Mouse (Mus musculus): Measurements from ENCODE around the gene Mx1. TPM values are rescaled to one million over a fixed set of nuclear protein-coding genes. Genes with fewer than 3 reads are reported as not detected.

Mx1 gene
- total and polyA plus RNA-seq, 2 experiments from 2014 or later, result 0.22 to 0.80 TPM

- Histone ChIP-seq H3K4me1 (ENCODE audit: control insufficient read depth, insufficient read depth) (no peaks in the 10 kb centered on the region), H3K9me3 (replicated peaks; ENCODE audit: control insufficient read depth, low read length) (no peaks in the 10 kb centered on the region), H3K36me3 (replicated peaks; ENCODE audit: control insufficient read depth, insufficient read depth, low read length) (no peaks in the 10 kb centered on the region), H3K27me3 (ENCODE audit: control insufficient read depth, insufficient read depth, low read length) (no peaks in the 10 kb centered on the region), H3K4me2 (ENCODE audit: low read depth, low read length) (no peak overlapping the region), H3K27ac (ENCODE audit: low read depth) (no peak overlapping the region), H3K4me3 (ENCODE audit: low read depth, low read length) (no peak overlapping the region), H3K9ac (replicated peaks; ENCODE audit: low read depth, low read length) (no peak overlapping the region)
- 43% methylated on average over 4 of the region's 4 CpGs for WGBS
- TF ChIP-seq EP300 (IDR thresholded peaks at IDR 0.05; ENCODE audit: low read depth), result no peak
- TF ChIP-seq CTCF (IDR thresholded peaks at IDR 0.05; ENCODE audit: low read depth), result no peak
- DNase-seq (ENCODE audit: low spot score), result peak; percentile 7
- 0 out of 2 replicates have a peak, but pooled peaks have one; percentile 17 for ATAC-seq (ENCODE audit: insufficient read depth, low read depth)
Observed at GRCm38 (mm10) chr16:97431328-97431727, 31.4 kb downstream of the Mx1 start.

DNA sequence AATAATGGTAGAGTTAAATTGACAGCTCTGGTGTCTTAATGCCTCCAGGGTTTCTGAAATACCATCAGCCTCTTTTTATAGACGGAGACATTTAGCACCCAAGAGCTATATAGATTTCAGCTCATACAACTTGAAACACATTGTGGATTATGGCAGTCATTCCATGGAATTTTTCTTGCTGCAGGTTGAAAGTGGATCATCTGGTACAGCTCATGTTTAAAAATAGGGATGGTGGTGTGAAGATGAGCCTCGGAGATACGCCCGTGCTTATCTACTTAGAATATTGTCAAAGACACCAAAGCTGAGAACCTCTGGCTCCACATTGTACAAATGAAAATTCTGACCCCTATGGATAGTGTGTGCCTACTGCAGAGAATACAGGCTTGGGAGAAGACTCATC is 32.6 kb downstream of the Mx1 start:
- H3K4me3 ChIP-seq (ENCODE audit: low read depth, low read length), result no peak overlapping the region
- 70% methylated on average over 4 of the region's 4 CpGs for WGBS
- no peak overlapping the region for H3K4me2 ChIP-seq (ENCODE audit: low read depth, low read length)
- TF ChIP-seq EP300 (IDR thresholded peaks at IDR 0.05; ENCODE audit: low read depth) (no peak), CTCF (IDR thresholded peaks at IDR 0.05; ENCODE audit: low read depth) (no peak)
- H3K27ac ChIP-seq (ENCODE audit: low read depth), result no peak overlapping the region
- no peaks in the 10 kb centered on the region for H3K4me1 ChIP-seq (ENCODE audit: control insufficient read depth, insufficient read depth)
- no peak for DNase-seq (ENCODE audit: low spot score)
- no peaks in the 10 kb centered on the region for H3K36me3 ChIP-seq (replicated peaks; ENCODE audit: control insufficient read depth, insufficient read depth, low read length)
- no peaks in the 10 kb centered on the region for H3K9me3 ChIP-seq (replicated peaks; ENCODE audit: control insufficient read depth, low read length)
- H3K9ac ChIP-seq (replicated peaks; ENCODE audit: low read depth, low read length), result no peak overlapping the region
- H3K27me3 ChIP-seq (ENCODE audit: control insufficient read depth, insufficient read depth, low read length), result no peaks in the 10 kb centered on the region
- no peak for ATAC-seq (ENCODE audit: insufficient read depth, low read depth)

- Histone ChIP-seq H3K4me3 (ENCODE audit: low read depth, low read length) (no peak overlapping the region), H3K36me3 (replicated peaks; ENCODE audit: control insufficient read depth, insufficient read depth, low read length) (no peaks in the 10 kb centered on the region), H3K4me2 (ENCODE audit: low read depth, low read length) (no peak overlapping the region), H3K27ac (ENCODE audit: low read depth) (no peak overlapping the region), H3K9me3 (replicated peaks; ENCODE audit: control insufficient read depth, low read length) (no peaks in the 10 kb centered on the region), H3K27me3 (ENCODE audit: control insufficient read depth, insufficient read depth, low read length) (no peaks in the 10 kb centered on the region), H3K4me1 (ENCODE audit: control insufficient read depth, insufficient read depth) (no peaks in the 10 kb centered on the region), H3K9ac (replicated peaks; ENCODE audit: low read depth, low read length) (no peak overlapping the region)
- ATAC-seq (ENCODE audit: insufficient read depth, low read depth) (no peak), DNase-seq (ENCODE audit: low spot score) (no peak)
- WGBS, result 70% methylated on average over 3 of the region's 3 CpGs
- TF ChIP-seq EP300 (IDR thresholded peaks at IDR 0.05; ENCODE audit: low read depth) (no peak), CTCF (IDR thresholded peaks at IDR 0.05; ENCODE audit: low read depth) (no peak)
Observed at GRCm38 (mm10) chr16:97428026-97428425, 34.7 kb downstream of the Mx1 start.

DNA sequence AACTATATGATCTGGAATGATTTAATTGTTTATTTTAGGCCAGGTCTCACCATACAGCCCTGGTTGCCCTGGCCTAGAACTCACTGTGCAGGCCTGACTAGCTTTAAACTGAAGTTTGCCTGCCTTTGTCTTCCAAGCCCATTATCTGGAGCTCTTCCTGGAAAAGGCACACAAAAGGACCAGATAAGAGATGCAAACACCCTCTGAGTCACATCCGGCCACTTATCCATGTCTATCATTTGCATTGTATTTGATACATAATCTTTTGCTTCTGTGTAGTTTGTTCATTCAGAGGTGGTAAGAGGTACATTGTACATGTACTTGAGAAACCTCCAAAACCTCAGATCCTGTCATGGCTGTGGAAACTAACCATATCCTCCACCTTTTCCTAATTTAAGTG is 39.1 kb downstream of the Mx1 start:
- no peak overlapping the region for H3K27ac ChIP-seq (ENCODE audit: low read depth)
- H3K9me3 ChIP-seq (replicated peaks; ENCODE audit: control insufficient read depth, low read length), result no peaks in the 10 kb centered on the region
- H3K36me3 ChIP-seq (replicated peaks; ENCODE audit: control insufficient read depth, insufficient read depth, low read length), result no peaks in the 10 kb centered on the region
- no peak overlapping the region for H3K4me2 ChIP-seq (ENCODE audit: low read depth, low read length)
- H3K4me3 ChIP-seq (ENCODE audit: low read depth, low read length), result no peak overlapping the region
- ATAC-seq (ENCODE audit: insufficient read depth, low read depth), result no peak
- H3K27me3 ChIP-seq (ENCODE audit: control insufficient read depth, insufficient read depth, low read length), result no peaks in the 10 kb centered on the region
- H3K4me1 ChIP-seq (ENCODE audit: control insufficient read depth, insufficient read depth), result no peaks in the 10 kb centered on the region
- H3K9ac ChIP-seq (replicated peaks; ENCODE audit: low read depth, low read length), result no peak overlapping the region
- WGBS, result 49% methylated on average over 1 of the region's 1 CpGs
- TF ChIP-seq CTCF (IDR thresholded peaks at IDR 0.05; ENCODE audit: low read depth), result no peak
- no peak for DNase-seq (ENCODE audit: low spot score)

GRCm38 (mm10) chr16:97421671-97422070 is 41.0 kb downstream of the Mx1 start:
- TF ChIP-seq CTCF (IDR thresholded peaks at IDR 0.05; ENCODE audit: low read depth), result no peak
- no peak for TF ChIP-seq EP300 (IDR thresholded peaks at IDR 0.05; ENCODE audit: low read depth)
- ATAC-seq (ENCODE audit: insufficient read depth, low read depth), result no peak
- H3K9ac ChIP-seq (replicated peaks; ENCODE audit: low read depth, low read length), result no peak overlapping the region
- no peaks in the 10 kb centered on the region for H3K27me3 ChIP-seq (ENCODE audit: control insufficient read depth, insufficient read depth, low read length)
- 85% methylated on average over 6 of the region's 6 CpGs for WGBS
- DNase-seq (ENCODE audit: low spot score), result no peak
- no peak overlapping the region for H3K27ac ChIP-seq (ENCODE audit: low read depth)
- H3K4me1 ChIP-seq (ENCODE audit: control insufficient read depth, insufficient read depth), result 0 out of 2 replicates have a peak, but pooled peaks cover 6% of the 10 kb centered on the region
- no peaks in the 10 kb centered on the region for H3K36me3 ChIP-seq (replicated peaks; ENCODE audit: control insufficient read depth, insufficient read depth, low read length)
- H3K4me3 ChIP-seq (ENCODE audit: low read depth, low read length), result no peak overlapping the region
- H3K4me2 ChIP-seq (ENCODE audit: low read depth, low read length), result no peak overlapping the region
- no peaks in the 10 kb centered on the region for H3K9me3 ChIP-seq (replicated peaks; ENCODE audit: control insufficient read depth, low read length)

DNA sequence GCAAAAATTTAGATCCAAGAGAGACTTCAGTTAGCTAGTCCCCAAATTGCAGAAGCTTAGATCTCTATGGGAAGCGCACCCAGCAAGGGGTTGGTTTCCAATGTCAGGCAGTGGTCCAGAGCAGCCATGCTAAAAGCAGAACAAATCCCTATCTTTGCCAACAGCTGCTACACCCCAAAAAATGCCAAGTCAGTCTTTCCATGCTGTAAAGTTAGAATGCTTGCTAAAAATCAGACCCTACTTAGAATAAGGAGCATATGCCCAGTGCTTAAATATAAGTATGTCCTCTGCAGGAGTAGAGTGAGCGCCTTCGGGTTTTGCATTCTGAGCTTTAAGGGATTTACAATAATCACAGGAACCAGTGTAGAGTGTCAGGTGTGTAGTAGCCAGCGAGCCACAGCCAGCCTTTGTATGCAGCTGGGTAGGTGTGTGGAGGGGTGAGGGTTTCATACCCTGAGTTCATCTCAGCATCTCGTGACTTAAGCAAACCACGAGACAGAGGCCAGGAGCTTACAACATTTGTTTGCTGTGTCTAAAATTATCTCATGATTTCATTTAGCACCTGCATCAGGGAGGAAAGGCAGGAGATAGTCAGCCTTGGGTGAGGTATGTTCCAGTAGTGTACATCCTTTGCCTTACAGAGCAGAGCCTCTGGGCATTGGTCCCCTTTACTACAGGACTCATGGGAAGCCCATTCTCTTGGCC is 43.8 kb downstream of the Mx1 start:
- DNase-seq (ENCODE audit: low spot score) (no peak), ATAC-seq (ENCODE audit: insufficient read depth, low read depth) (no peak)
- 74% methylated on average over 6 of the region's 6 CpGs for WGBS
- Histone ChIP-seq H3K9ac (replicated peaks; ENCODE audit: low read depth, low read length) (no peak overlapping the region), H3K4me3 (ENCODE audit: low read depth, low read length) (no peak overlapping the region), H3K9me3 (replicated peaks; ENCODE audit: control insufficient read depth, low read length) (no peaks in the 10 kb centered on the region), H3K4me2 (ENCODE audit: low read depth, low read length) (no peak overlapping the region), H3K27ac (ENCODE audit: low read depth) (no peak overlapping the region), H3K27me3 (ENCODE audit: control insufficient read depth, insufficient read depth, low read length) (no peaks in the 10 kb centered on the region), H3K36me3 (replicated peaks; ENCODE audit: control insufficient read depth, insufficient read depth, low read length) (no peaks in the 10 kb centered on the region), H3K4me1 (ENCODE audit: control insufficient read depth, insufficient read depth) (0 out of 2 replicates have a peak, but pooled peaks cover 6% of the 10 kb centered on the region)
- TF ChIP-seq CTCF (IDR thresholded peaks at IDR 0.05; ENCODE audit: low read depth), result no peak
- TF ChIP-seq EP300 (IDR thresholded peaks at IDR 0.05; ENCODE audit: low read depth), result no peak
